8 mouse cellular contexts compared by ENCODE assay signal in the genomic region with DNA sequence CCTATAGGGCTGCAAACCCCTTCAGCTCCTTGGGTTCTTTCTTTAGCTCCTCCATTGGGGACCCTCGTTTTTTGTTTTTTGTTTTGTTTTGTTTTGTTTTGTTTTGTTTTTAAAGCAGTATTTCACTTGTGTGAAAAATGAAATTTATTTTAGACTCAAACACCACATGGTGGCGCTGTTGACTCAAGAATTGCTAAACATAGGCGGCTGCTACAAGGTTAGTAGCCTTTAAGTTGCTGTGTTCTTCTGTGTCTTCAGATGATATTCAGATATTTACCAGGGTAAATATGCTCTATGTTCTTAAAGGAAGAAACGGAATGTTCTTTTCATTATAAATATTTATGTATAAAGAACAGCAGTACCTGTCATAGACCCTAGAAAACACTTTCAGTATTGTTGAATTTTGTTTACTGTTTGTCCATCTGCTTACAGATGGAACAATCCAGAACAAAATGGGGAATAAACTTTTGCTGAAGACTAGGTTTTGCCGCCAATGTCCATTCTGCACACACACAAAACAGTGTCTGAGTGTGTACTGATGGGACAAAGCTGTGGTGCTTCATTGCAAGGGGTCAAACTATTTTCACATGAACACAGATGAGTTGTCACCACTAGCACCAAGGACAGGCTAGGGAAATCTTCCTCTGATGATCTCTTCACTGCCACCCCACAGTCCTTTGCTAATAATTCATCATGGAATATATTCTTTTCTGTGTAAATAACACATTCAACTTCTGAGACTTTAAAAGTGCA.
DNase-seq lines count a peak whose midpoint lies in the region; ATAC-seq and TF ChIP-seq lines count a peak whose summit lies in the region.

No protein-coding gene starts in this region.

- in situ Hi-C loops in ES-E14 (cut with MboI; ENCODE audit: low sequenced_read_pairs in 2 of 2, unreplicated experiment in 2 of 2): no loop called here

- H3K27ac ChIP-seq in ES-E14 (ENCODE audit: insufficient read depth, low read depth, low read length, poor library complexity, severe bottlenecking): no peak overlapping the region

- no peaks in the 10 kb centered on the region for H3K36me3 ChIP-seq in ES-E14 (ENCODE audit: control insufficient read depth, insufficient read depth, low read length, poor library complexity, severe bottlenecking)
- no peaks in the 10 kb centered on the region for H3K36me3 ChIP-seq in splenic B cell, adult 2 months (ENCODE audit: control insufficient read depth, insufficient read depth, low read length, poor library complexity, severe bottlenecking)

- no peak overlapping the region for H3K4me3 ChIP-seq in ES-E14 (ENCODE audit: insufficient read depth in 1 of 2, low read depth in 1 of 2, low read length in 2 of 2, poor library complexity in 1 of 2, severe bottlenecking in 1 of 2)

- H3K9me3 ChIP-seq in ES-E14 (ENCODE audit: control insufficient read depth, insufficient read depth, low read depth, low read length): no peaks in the 10 kb centered on the region

- ATAC-seq in megakaryocyte progenitor cell, adult 5-6 weeks (replicated peaks; ENCODE audit: poor library complexity): peak; percentile 95

- H3K4me1 ChIP-seq in ES-E14 (ENCODE audit: control insufficient read depth in 2 of 2, insufficient read depth in 2 of 2, low read length in 2 of 2, poor library complexity in 1 of 2): no peaks in the 10 kb centered on the region

- DNase-seq in gastrocnemius, adult 18-20 months (ENCODE audit: low spot score): peak; percentile 25
- DNase-seq in gastrocnemius, postnatal 25 days: no peak
- DNase-seq in ES-E14 (ENCODE audit: low read depth, low spot score): peak; percentile 40
- peak; percentile 77 to 86 for DNase-seq in cerebellum, postnatal 14 days
- peak; percentile 30 to 53 for DNase-seq in gastrocnemius, postnatal 4 days (ENCODE audit: low spot score in 2 of 2)
- DNase-seq in layer of hippocampus, adult 9-10 months (ENCODE audit: low spot score): peak; percentile 31
- DNase-seq in splenic B cell, adult 2 months (ENCODE audit: low read depth, low spot score): peak; percentile 76

- H3K9ac ChIP-seq in ES-E14 (ENCODE audit: insufficient read depth, low read depth, low read length, poor library complexity, severe bottlenecking): no peak overlapping the region

- H3K27me3 ChIP-seq in splenic B cell, adult 2 months (ENCODE audit: control insufficient read depth, insufficient read depth, low read length, poor library complexity, severe bottlenecking): no peaks in the 10 kb centered on the region

TF ChIP-seq in ES-E14, 5 proteins besides CTCF, POLR2A, EP300 and RAD21:
- no peak for TF ChIP-seq HCFC1 (IDR thresholded peaks at IDR 0.05; ENCODE audit: borderline replicate concordance, insufficient read depth, low read length)
- TF ChIP-seq ZC3H11A (IDR thresholded peaks at IDR 0.05; ENCODE audit: borderline replicate concordance, low read depth, low read length): peak; percentile 67; the same call in 1 of the 2 replicates
- TF ChIP-seq MAFK (IDR thresholded peaks at IDR 0.05; ENCODE audit: insufficient read depth, low read depth, low read length): no peak
- no peak for TF ChIP-seq CHD2 (IDR thresholded peaks at IDR 0.05; ENCODE audit: low read depth, low read length)
- no peak for TF ChIP-seq ZNF384 (IDR thresholded peaks at IDR 0.05; ENCODE audit: low read depth, low read length)
